Mouse (Mus musculus) thymus, postnatal 0 days (tissue): ENCODE measurements around the gene Cacna1s. TPM values are rescaled to one million over a fixed set of nuclear protein-coding genes. Genes with fewer than 3 reads are reported as not detected.
A peak's percentile ranks its signal among the peaks of the same experiment; 100 is the strongest.

ENCODE experiments used
- DNase-seq: peaks from one replicate; pipeline ENCODE4 v3.0.0-alpha.2; 2015; ENCODE audit warnings: low spot score
- polyA plus RNA-seq: library from polyadenylated mRNA; unstranded; fragments of >200 nt; fragmentation: Nextera tagmentation; extraction: Ambion mirVana; gene quantifications from 2 replicates; pipeline ENCODE4 v1.2.1, GENCODE M21; 2015

Cacna1s gene
- polyA plus RNA-seq, 1 experiment from 2014 or later, result 1.6 TPM

- DNase-seq, result peak; percentile 84
These were observed 63.6 kb downstream of the Cacna1s start for GRCm38 (mm10) chr1:136116183-136116582.

- no peak for DNase-seq
These were observed 64.5 kb downstream of the Cacna1s start for GRCm38 (mm10) chr1:136117069-136117468.

- DNase-seq, result peak; percentile 44
These were observed 66.3 kb downstream of the Cacna1s start for GRCm38 (mm10) chr1:136118875-136119274.

- no peak for DNase-seq
These were observed 67.2 kb downstream of the Cacna1s start for GRCm38 (mm10) chr1:136119571-136120262.

GRCm38 (mm10) chr1:136120263-136120603 lies 67.7 kb downstream of the Cacna1s start:
- no peak for DNase-seq

GRCm38 (mm10) chr1:136120785-136121184 lies 68.2 kb downstream of the Cacna1s start:
- DNase-seq, result no peak

- no peak for DNase-seq
These were observed 69.5 kb downstream of the Cacna1s start for GRCm38 (mm10) chr1:136122030-136122429.

- DNase-seq, result no peak
These were observed 73.7 kb downstream of the Cacna1s start for GRCm38 (mm10) chr1:136126159-136126765.

- no peak for DNase-seq
These were observed 74.3 kb downstream of the Cacna1s start for GRCm38 (mm10) chr1:136126895-136127294.

- DNase-seq, result peak; percentile 57
These were observed 75.3 kb downstream of the Cacna1s start for GRCm38 (mm10) chr1:136127856-136128255.

- no peak for DNase-seq
These were observed 75.9 kb downstream of the Cacna1s start for GRCm38 (mm10) chr1:136128416-136128815.

- DNase-seq, result no peak
These were observed 76.5 kb downstream of the Cacna1s start for GRCm38 (mm10) chr1:136128944-136129589.

GRCm38 (mm10) chr1:136130107-136130506 lies 77.6 kb downstream of the Cacna1s start:
- no peak for DNase-seq

- peak; percentile 94 for DNase-seq
These were observed 78.5 kb downstream of the Cacna1s start, which contains the start of gene Kif21b for GRCm38 (mm10) chr1:136130951-136131558. Gene Kif21b (plus strand): TSS chr1:136131389.

- peak; percentile 38 for DNase-seq
These were observed 79.2 kb downstream of the Cacna1s start for GRCm38 (mm10) chr1:136131603-136132291.

- DNase-seq, result peak; percentile 86
These were observed 80.0 kb downstream of the Cacna1s start for GRCm38 (mm10) chr1:136132386-136133201.

GRCm38 (mm10) chr1:136133570-136134240 lies 81.2 kb downstream of the Cacna1s start:
- no peak for DNase-seq

- DNase-seq, result peak; percentile 23
These were observed 82.0 kb downstream of the Cacna1s start for GRCm38 (mm10) chr1:136134547-136134946.

GRCm38 (mm10) chr1:136135046-136135445 lies 82.5 kb downstream of the Cacna1s start:
- peak; percentile 91 for DNase-seq
